In genomic region chr6:52852404-52853107, GRCm38 (mm10) we compare ENCODE assay signal across 10 mouse cellular contexts.
A peak's percentile ranks its signal among the peaks of the same experiment; 100 is the strongest.
DNase-seq lines count a peak whose midpoint lies in the region; ATAC-seq and TF ChIP-seq lines count a peak whose summit lies in the region.
"Had no signal": no experiment of that assay in that cellular context is flagged by ENCODE, and none has a peak within 500 bp of the region (broad histone marks: within the 10 kb centered on the region; RNA-seq: fewer than 3 reads in every experiment).

No protein-coding gene starts in this region.

- H3K4me2 ChIP-seq in midbrain, postnatal 0 days (ENCODE audit: low read depth, low read length, poor library complexity, severe bottlenecking) = no peak overlapping the region
- H3K4me2 ChIP-seq in forebrain, embryonic 11.5 days (ENCODE audit: low read depth, low read length, severe bottlenecking) = no peak overlapping the region
- H3K4me2 ChIP-seq in hindbrain, postnatal 0 days (ENCODE audit: low read depth, low read length) = no peak overlapping the region

- H3K9ac ChIP-seq in midbrain, postnatal 0 days (replicated peaks; ENCODE audit: low read length, poor library complexity, severe bottlenecking) = no peak overlapping the region
- no peak overlapping the region for H3K9ac ChIP-seq in forebrain, embryonic 11.5 days (ENCODE audit: low read length)
- no peak overlapping the region for H3K9ac ChIP-seq in hindbrain, postnatal 0 days (replicated peaks; ENCODE audit: low read length)
- H3K9ac ChIP-seq: liver, embryonic 14.5 days had no signal

- no peak for TF ChIP-seq CTCF in midbrain, postnatal 0 days (IDR thresholded peaks at IDR 0.05)
- no peak for TF ChIP-seq CTCF in hindbrain, postnatal 0 days (IDR thresholded peaks at IDR 0.05; ENCODE audit: low read depth)

- 0 out of 2 replicates have a peak overlapping the region, but pooled peaks have one; percentile 24 for H3K27ac ChIP-seq in midbrain, embryonic 10.5 days (replicated peaks)
- no peak overlapping the region; the same call in 1 of the 2 replicates for H3K27ac ChIP-seq in midbrain, postnatal 0 days (ENCODE audit: low read depth, low read length)
- peak overlapping the region; percentile 55 for H3K27ac ChIP-seq in forebrain, embryonic 11.5 days (ENCODE audit: low read depth, low read length)
- H3K27ac ChIP-seq in hindbrain, postnatal 0 days = peak overlapping the region; percentile 62
- H3K27ac ChIP-seq: liver, embryonic 14.5 days had no signal

- DNase-seq in midbrain, embryonic 10.5 days (ENCODE audit: low spot score) = no peak
- DNase-seq in midbrain, postnatal 0 days (ENCODE audit: low spot score) = no peak
- DNase-seq in forebrain, embryonic 11.5 days (ENCODE audit: low spot score) = no peak
- DNase-seq in hindbrain, postnatal 0 days (ENCODE audit: low spot score) = peak; percentile 51
- DNase-seq in retina, embryonic 14.5 days (ENCODE audit: low spot score) = peak; percentile 67
- no peak for DNase-seq in heart, adult 8-10 months (ENCODE audit: low spot score)
- no peak for DNase-seq in testis, postnatal 14 days (ENCODE audit: low spot score)
- DNase-seq in B cell, adult 2 months = no peak
- DNase-seq: gastrocnemius, postnatal 36 days had no signal

- H3K9me3 ChIP-seq in midbrain, embryonic 10.5 days (replicated peaks) = no peaks in the 10 kb centered on the region
- H3K9me3 ChIP-seq in midbrain, postnatal 0 days (ENCODE audit: low read length) = no peaks in the 10 kb centered on the region
- no peaks in the 10 kb centered on the region for H3K9me3 ChIP-seq in forebrain, embryonic 11.5 days (ENCODE audit: control insufficient read depth, low read length)
- no peaks in the 10 kb centered on the region for H3K9me3 ChIP-seq in hindbrain, postnatal 0 days (ENCODE audit: low read length)

- 50% methylated on average over 8 of the region's 8 CpGs for WGBS in midbrain, embryonic 10.5 days
- WGBS in midbrain, postnatal 0 days = 34% methylated on average over 8 of the region's 8 CpGs
- WGBS in forebrain, embryonic 11.5 days = 24% methylated on average over 8 of the region's 8 CpGs
- 28% methylated on average over 8 of the region's 8 CpGs for WGBS in hindbrain, postnatal 0 days

- no peaks in the 10 kb centered on the region for H3K36me3 ChIP-seq in midbrain, embryonic 10.5 days
- H3K36me3 ChIP-seq in midbrain, postnatal 0 days (ENCODE audit: insufficient read depth, low read length) = no peaks in the 10 kb centered on the region
- no peaks in the 10 kb centered on the region for H3K36me3 ChIP-seq in forebrain, embryonic 11.5 days (ENCODE audit: control insufficient read depth, insufficient read depth, low read length)
- H3K36me3 ChIP-seq in hindbrain, postnatal 0 days (ENCODE audit: insufficient read depth, low read length) = no peaks in the 10 kb centered on the region

- no peak overlapping the region for H3K4me3 ChIP-seq in midbrain, embryonic 10.5 days
- no peak overlapping the region for H3K4me3 ChIP-seq in midbrain, postnatal 0 days (ENCODE audit: low read depth, low read length)
- H3K4me3 ChIP-seq in forebrain, embryonic 11.5 days (ENCODE audit: low read depth, low read length) = no peak overlapping the region
- no peak overlapping the region for H3K4me3 ChIP-seq in hindbrain, postnatal 0 days (ENCODE audit: low read length)

- no peak for ATAC-seq in midbrain, postnatal 0 days (ENCODE audit: low FRiP score)
- ATAC-seq in forebrain, embryonic 11.5 days (replicated peaks; ENCODE audit: low FRiP score) = peak; percentile 46; the same call in 1 of the 2 replicates
- ATAC-seq in hindbrain, postnatal 0 days = peak; percentile 36

- H3K4me1 ChIP-seq in midbrain, embryonic 10.5 days = peaks cover 18% of the 10 kb centered on the region
- peaks cover 16% of the 10 kb centered on the region; the same call in 1 of the 2 replicates for H3K4me1 ChIP-seq in midbrain, postnatal 0 days (ENCODE audit: insufficient read depth, low read length)
- peaks cover 13% of the 10 kb centered on the region; the same call in 1 of the 2 replicates for H3K4me1 ChIP-seq in forebrain, embryonic 11.5 days (replicated peaks; ENCODE audit: control insufficient read depth, insufficient read depth, low read length)
- peaks cover 35% of the 10 kb centered on the region for H3K4me1 ChIP-seq in hindbrain, postnatal 0 days (ENCODE audit: insufficient read depth, low read length)

- no peaks in the 10 kb centered on the region for H3K27me3 ChIP-seq in midbrain, embryonic 10.5 days (ENCODE audit: low read depth, poor library complexity, severe bottlenecking)
- H3K27me3 ChIP-seq in midbrain, postnatal 0 days (ENCODE audit: insufficient read depth, low read length) = no peaks in the 10 kb centered on the region
- H3K27me3 ChIP-seq in forebrain, embryonic 11.5 days (ENCODE audit: control insufficient read depth, insufficient read depth, low read length) = peaks cover 18% of the 10 kb centered on the region
- no peaks in the 10 kb centered on the region for H3K27me3 ChIP-seq in hindbrain, postnatal 0 days (ENCODE audit: insufficient read depth, low read length)

Comparison
In these comparisons a context has a peak if more than half of its experiments do, and no peak if none do; other contexts are left out.
1. DNase-seq: peak in hindbrain, postnatal 0 days (single experiment) and retina, embryonic 14.5 days (single experiment); none in midbrain, embryonic 10.5 days (single experiment), midbrain, postnatal 0 days (single experiment), forebrain, embryonic 11.5 days (single experiment), heart, adult 8-10 months (single experiment), testis, postnatal 14 days (single experiment) and B cell, adult 2 months (0 of 2).